Mouse (Mus musculus) brain, embryonic 18.5 days (tissue): Measurements from ENCODE around the gene Eea1.

Experiments used
- DNase-seq: peaks from one replicate; pipeline ENCODE4 v3.0.0-alpha.2; 2012; ENCODE audit warnings: low read depth, low spot score

The Eea1 gene

GRCm38 (mm10) chr10:95949410-95949809, 9.0 kb downstream of the Eea1 start:
- no peak for DNase-seq

- no peak for DNase-seq
Observed at GRCm38 (mm10) chr10:95950194-95950593, 9.7 kb downstream of the Eea1 start.

DNA sequence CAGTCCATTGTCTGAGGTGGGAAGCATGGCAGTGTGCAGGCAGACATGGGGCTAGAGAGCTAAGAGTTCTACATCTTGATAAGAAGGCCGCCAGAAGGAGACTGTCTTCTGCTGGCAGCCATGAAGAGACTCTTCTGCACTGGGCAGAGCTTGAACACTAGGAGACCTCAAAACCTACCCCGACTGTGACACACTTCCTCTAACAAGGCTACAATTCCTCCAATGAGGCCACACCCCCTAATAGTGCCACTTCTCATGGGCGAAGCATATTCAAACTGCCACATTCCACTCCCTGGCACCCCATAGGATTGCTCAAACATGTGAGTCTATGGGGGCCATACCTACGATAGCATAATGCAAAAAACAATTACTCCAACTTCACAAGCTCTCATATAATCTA, 10.3 kb downstream of the Eea1 start:
- no peak for DNase-seq

- DNase-seq, result no peak
Observed at GRCm38 (mm10) chr10:95951346-95951745, 10.9 kb downstream of the Eea1 start.

DNA sequence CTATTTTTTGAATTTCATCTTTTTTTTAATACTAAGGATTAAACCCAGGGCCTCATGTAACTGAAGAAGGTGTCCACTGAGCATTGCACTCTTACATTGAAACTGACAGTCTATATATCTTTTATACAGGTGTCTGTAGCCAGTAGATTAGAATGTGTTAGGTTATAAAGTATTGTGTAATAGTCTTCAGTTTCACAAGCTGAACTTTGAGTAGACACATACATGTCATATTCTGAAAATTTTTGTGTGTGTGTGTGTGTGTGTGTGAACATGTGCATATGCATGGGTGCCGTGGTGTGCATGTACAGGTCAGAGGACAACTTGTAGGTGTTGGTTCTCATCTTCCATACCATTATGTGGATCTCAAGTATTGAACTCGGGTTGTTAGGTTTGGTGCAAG, 16.2 kb downstream of the Eea1 start:
- no peak for DNase-seq

- DNase-seq, result no peak
Observed at GRCm38 (mm10) chr10:95957574-95957973, 17.1 kb downstream of the Eea1 start.

GRCm38 (mm10) chr10:95964679-95965078, 24.2 kb downstream of the Eea1 start:
- no peak for DNase-seq

- DNase-seq, result no peak
Observed at GRCm38 (mm10) chr10:95969694-95970093, 29.2 kb downstream of the Eea1 start.

- no peak for DNase-seq
Observed at GRCm38 (mm10) chr10:95970744-95971212, 30.3 kb downstream of the Eea1 start.

GRCm38 (mm10) chr10:95971341-95971740, 30.9 kb downstream of the Eea1 start:
- DNase-seq, result no peak

GRCm38 (mm10) chr10:95971942-95972341, 31.5 kb downstream of the Eea1 start:
- DNase-seq, result no peak

DNA sequence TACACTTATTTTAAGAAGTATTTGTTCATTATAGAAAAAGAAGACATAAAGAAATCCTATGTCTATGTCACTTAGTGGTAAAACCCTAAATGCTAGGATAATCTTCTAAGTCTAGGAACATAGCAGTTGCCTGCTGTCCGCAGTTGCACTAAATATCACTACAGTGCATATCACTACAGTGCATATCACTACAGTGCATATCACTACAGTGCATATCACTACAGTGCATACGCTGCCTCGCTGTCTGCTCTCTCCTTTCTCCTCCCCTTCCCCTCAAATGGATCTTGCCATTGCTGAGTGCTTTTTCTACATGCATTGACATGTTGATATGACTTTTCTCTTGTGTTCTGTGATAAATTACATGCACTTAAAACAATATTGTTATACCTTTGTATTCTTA, 34.0 kb downstream of the Eea1 start:
- no peak for DNase-seq

GRCm38 (mm10) chr10:95976798-95977197, 36.3 kb downstream of the Eea1 start:
- DNase-seq, result no peak

- no peak for DNase-seq
Observed at GRCm38 (mm10) chr10:95989731-95990130, 49.3 kb downstream of the Eea1 start.

- no peak for DNase-seq
Observed at GRCm38 (mm10) chr10:95991176-95991575, 50.7 kb downstream of the Eea1 start.

- DNase-seq, result no peak
Observed at GRCm38 (mm10) chr10:96000904-96001303, 60.5 kb downstream of the Eea1 start.

DNA sequence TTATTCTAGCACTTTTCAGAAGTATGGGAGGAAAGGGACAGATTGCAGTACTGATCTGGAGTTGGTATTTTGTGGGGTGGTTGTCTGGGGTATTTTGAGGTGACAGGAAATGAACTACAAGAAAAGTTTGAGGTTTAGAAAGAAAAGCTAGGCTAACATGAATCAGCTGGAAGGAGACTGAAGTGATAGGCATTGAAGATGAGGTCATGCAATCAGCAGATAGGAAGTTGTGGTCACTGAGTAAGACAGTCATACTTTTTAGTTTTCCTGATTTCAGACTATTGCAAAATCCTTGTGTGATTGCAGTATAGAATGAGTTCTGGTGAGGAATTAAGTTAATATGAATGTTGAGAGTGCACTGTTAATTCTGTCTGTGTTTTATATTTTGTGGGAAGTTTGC, 75.3 kb downstream of the Eea1 start:
- no peak for DNase-seq

GRCm38 (mm10) chr10:96017418-96017817, 77.0 kb downstream of the Eea1 start:
- DNase-seq, result no peak

- DNase-seq, result no peak
Observed at GRCm38 (mm10) chr10:96033356-96033984, 93.0 kb downstream of the Eea1 start.

- DNase-seq, result no peak
Observed at GRCm38 (mm10) chr10:96034106-96034505, 93.7 kb downstream of the Eea1 start.

- DNase-seq, result no peak
Observed at GRCm38 (mm10) chr10:96035951-96036350, 95.5 kb downstream of the Eea1 start.

GRCm38 (mm10) chr10:96044216-96044615, 103.8 kb downstream of the Eea1 start:
- no peak for DNase-seq

DNA sequence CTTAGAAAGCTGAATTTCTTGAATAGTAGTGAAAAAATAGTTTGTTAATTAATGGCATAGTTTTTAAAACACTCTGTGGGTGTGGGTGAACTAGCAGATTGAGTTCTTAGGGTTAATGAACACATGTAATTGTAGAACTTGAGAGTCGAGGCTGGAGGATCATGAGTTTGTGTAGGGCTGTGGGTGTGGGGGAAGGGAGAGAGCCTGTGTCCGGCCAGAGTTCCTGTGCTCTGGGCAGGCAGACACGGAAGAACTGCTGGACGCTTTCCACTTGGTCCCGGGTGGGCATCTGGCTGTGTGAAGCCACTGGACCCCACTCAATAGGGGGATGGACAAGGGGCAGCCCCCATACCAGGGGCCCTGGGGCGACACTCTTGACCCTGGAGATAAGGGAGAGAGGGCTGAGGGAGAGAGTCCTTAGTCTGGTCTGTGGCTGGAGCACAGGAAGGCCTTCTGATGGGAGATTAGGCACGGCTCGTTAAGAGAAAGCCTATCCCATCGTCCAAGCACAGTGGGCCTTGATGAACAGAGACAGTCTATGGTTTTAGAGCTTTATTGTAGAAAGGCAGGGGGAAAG, 107.6 kb downstream of the Eea1 start:
- DNase-seq, result no peak

GRCm38 (mm10) chr10:96048550-96048949, 108.1 kb downstream of the Eea1 start:
- DNase-seq, result no peak
